Mouse (Mus musculus) ES-Bruce4 (cell line): ENCODE results near the gene Magi2. TPM values are rescaled to one million over a fixed set of nuclear protein-coding genes. Genes with fewer than 3 reads are reported as not detected.

Source experiments
- H3K27ac ChIP-seq: 2 replicates; pipeline ENCODE4 v1.5.1; 2012; ENCODE audit warnings: low read length, inconsistent platforms; ENCODE audit not compliant: insufficient read depth
- H3K27me3 ChIP-seq: 2 replicates; pipeline ENCODE4 v1.6.1; 2012; ENCODE audit warnings: mild to moderate bottlenecking, low read length, inconsistent platforms; ENCODE audit not compliant: control insufficient read depth, poor library complexity, insufficient read depth, severe bottlenecking
- H3K36me3 ChIP-seq: 2 replicates; pipeline ENCODE4 v1.6.1; 2012; ENCODE audit warnings: inconsistent platforms, mild to moderate bottlenecking, low read length, moderate library complexity; ENCODE audit not compliant: control insufficient read depth, poor library complexity, insufficient read depth, severe bottlenecking
- H3K4me1 ChIP-seq: one replicate; pipeline ENCODE4 v1.8.1; 2011; ENCODE audit warnings: low read length; ENCODE audit not compliant: control insufficient read depth, insufficient read depth
- H3K4me3 ChIP-seq: 2 replicates; pipeline ENCODE4 v1.5.1; 2011; ENCODE audit warnings: low read depth, mild to moderate bottlenecking, low read length
- H3K9ac ChIP-seq: 2 replicates; pipeline ENCODE4 v1.6.1; 2012; ENCODE audit warnings: low read depth, mild to moderate bottlenecking, inconsistent platforms; ENCODE audit not compliant: poor library complexity, severe bottlenecking
- H3K9me3 ChIP-seq: replicated peaks from 2 replicates; pipeline ENCODE4 v1.6.1; 2012; ENCODE audit warnings: mild to moderate bottlenecking, low read length, inconsistent platforms; ENCODE audit not compliant: control insufficient read depth, poor library complexity, insufficient read depth, severe bottlenecking
- CTCF ChIP-seq: IDR thresholded peaks from one replicate; pipeline ENCODE4 v1.8.1; 2011; ENCODE audit warnings: low read depth, low read length
- EP300 ChIP-seq: IDR thresholded peaks from 2 replicates; pipeline ENCODE4 v1.6.1; 2011; ENCODE audit warnings: low read depth, low read length; ENCODE audit not compliant: insufficient read depth
- POLR2A ChIP-seq: IDR thresholded peaks from one replicate; pipeline ENCODE4 v1.8.1; 2011; ENCODE audit warnings: low read length; ENCODE audit not compliant: insufficient read depth
- polyA plus RNA-seq: library from polyadenylated mRNA; stranded (reverse); fragments of >200 nt; gene quantifications from 2 replicates; pipeline ENCODE4 v1.2.4, GENCODE M21; 2011; ENCODE audit warnings: low read depth; ENCODE audit not compliant: missing spikeins, insufficient read depth, insufficient read length

Gene Magi2
- 1.1 and 1.8 TPM in 2 replicates for polyA plus RNA-seq

DNA sequence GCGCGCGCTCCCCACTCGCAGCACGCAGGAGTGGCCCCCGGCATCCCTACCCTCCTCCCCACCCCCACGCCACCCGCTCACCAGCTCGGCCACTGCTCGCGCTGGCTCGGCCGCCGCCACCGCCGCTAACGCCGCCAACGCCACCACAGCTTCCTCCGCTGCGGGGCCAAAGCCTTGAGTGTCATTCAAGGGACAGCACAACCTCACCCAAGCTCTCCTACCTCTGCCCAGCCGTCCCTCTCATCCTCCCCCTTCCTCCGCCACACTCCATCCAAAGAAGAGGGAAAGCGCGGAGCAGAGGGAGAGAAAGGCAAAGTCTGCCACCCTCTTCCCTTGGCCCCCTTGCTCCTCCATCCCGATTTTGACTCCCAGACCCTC, at the start of gene Magi2:
TSS of gene Magi2 (plus strand) at position 171 of the 378 bp plus-strand sequence.
- H3K27ac ChIP-seq = no peak within 1 kb of the TSS
- TF ChIP-seq CTCF (no peak), POLR2A (no peak), EP300 (no peak)

DNA sequence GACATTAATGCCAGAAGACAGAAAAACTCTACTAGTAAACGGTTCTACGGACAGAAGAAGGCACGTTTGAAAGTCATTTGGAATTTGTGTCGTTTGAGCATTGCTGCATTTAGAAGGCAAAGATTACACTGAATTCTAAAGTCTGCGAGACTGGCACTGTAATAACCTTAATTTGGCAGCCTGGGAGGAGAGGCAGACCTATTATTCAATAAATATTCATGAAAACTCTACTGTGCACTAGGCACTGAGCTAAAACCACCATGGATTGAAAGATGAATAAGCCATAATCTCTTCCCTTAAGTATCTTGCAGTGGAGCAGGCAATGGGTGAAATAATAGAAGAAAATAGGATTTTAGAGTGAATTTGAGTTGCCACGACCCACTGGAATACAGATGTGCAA, 48.2 kb upstream of the Magi2 start:
- Histone ChIP-seq H3K27me3 (no peaks in the 10 kb centered on the region), H3K27ac (no peak overlapping the region), H3K4me1 (no peaks in the 10 kb centered on the region), H3K4me3 (no peak overlapping the region), H3K36me3 (no peaks in the 10 kb centered on the region), H3K9ac (no peak overlapping the region), H3K9me3 (no peaks in the 10 kb centered on the region)
- no peak for TF ChIP-seq CTCF
- TF ChIP-seq EP300 = no peak
- no peak for TF ChIP-seq POLR2A

More for the DNA sequence above, at the start of gene Magi2:
- peak within 1 kb of the TSS; percentile 76 for H3K9ac ChIP-seq
- H3K9me3 ChIP-seq = no peaks in the 10 kb centered on the region
- H3K4me3 ChIP-seq = peak within 1 kb of the TSS; percentile 84
- H3K27me3 ChIP-seq = peaks cover 1% of the 10 kb centered on the region
- no peaks in the 10 kb centered on the region for H3K4me1 ChIP-seq
- H3K36me3 ChIP-seq = no peaks in the 10 kb centered on the region

DNA sequence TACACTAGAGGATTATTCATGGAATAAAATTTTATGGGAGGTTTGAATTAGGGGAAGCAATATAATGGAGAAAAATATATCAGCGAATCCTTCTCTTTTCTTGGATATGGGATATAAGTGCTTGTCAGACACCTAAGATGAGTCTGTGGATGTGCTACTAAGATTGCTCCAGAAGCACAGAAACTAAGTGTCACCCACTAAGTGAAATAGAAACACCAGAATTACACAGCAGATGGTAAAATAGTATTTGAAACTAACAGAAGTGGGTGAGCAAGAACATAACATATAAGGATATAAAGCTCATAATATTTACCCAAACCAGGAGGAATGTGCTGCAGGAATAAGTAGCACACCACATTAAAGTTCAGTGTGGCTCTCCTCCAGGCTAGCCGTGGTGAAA, 40.7 kb upstream of the Magi2 start:
- H3K4me1 ChIP-seq = no peaks in the 10 kb centered on the region
- no peak overlapping the region for H3K4me3 ChIP-seq
- no peaks in the 10 kb centered on the region for H3K27me3 ChIP-seq
- H3K27ac ChIP-seq = no peak overlapping the region
- H3K36me3 ChIP-seq = no peaks in the 10 kb centered on the region
- TF ChIP-seq POLR2A = no peak
- TF ChIP-seq EP300 = no peak
- TF ChIP-seq CTCF = no peak
- H3K9me3 ChIP-seq = no peaks in the 10 kb centered on the region
- no peak overlapping the region for H3K9ac ChIP-seq

DNA sequence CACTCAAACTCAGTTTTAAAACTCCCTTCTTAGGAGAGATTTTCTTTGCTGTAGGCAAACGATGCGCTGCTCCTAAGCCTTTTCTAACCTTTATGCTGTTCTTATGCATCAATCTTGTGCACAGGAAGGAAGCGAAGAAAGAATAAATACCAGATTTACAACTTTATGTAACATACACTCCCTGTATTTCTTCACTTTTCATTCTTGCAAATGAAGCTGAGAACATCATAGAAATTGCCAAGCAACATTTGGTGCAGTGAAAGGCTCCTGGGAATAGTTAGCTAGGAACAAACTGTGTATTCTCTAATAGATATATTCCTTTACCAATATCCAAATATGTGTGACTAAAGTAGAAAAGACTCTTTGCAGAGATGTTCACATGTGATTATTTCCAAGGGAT, 15.2 kb upstream of the Magi2 start:
- TF ChIP-seq POLR2A (no peak), CTCF (no peak), EP300 (no peak)
- Histone ChIP-seq H3K4me3 (no peak overlapping the region), H3K36me3 (no peaks in the 10 kb centered on the region)

DNA sequence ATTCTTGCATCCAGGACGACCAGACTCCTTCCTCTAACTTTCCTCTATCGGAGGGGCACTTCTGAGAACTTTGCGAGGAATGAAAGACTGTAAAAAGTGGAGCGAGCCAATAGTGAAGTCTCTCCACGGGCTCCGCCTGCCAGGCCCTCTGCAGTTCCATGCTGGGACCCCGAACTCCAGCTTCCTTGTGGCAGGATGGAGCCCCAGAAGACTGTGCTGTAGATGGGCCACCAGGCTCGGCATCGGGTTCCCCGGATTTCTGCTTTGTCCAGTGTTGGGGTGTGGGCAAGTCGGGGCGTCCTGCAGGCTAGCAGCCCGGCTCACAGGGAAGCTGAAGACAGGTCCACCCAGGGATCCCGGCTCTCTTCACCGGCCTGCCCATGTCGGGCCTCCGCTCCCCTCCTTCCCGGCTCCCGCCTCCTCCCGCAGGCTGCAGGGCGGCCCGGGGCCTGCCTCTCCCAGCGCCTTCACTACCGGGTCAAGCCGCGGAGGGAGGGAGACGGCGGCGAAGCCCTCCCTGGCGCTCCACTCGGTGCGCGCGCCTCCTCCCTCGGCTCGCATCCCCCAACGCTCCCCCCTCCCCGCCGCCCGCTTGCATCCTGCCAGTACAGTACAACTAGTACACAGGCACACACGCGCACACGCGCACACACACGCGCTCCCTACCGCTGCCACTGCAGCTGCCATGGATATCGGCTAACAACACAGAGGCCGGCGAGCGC, 531 bp upstream of the Magi2 start:
- Histone ChIP-seq H3K4me3 (peak overlapping the region; percentile 84), H3K4me1 (no peaks in the 10 kb centered on the region), H3K9ac (peak overlapping the region; percentile 76), H3K27me3 (peaks cover 1% of the 10 kb centered on the region), H3K9me3 (no peaks in the 10 kb centered on the region), H3K27ac (no peak overlapping the region), H3K36me3 (no peaks in the 10 kb centered on the region)
- TF ChIP-seq CTCF = no peak
- no peak for TF ChIP-seq POLR2A
- no peak for TF ChIP-seq EP300

More for the DNA sequence above, 15.2 kb upstream of the Magi2 start:
- Histone ChIP-seq H3K27me3 (no peaks in the 10 kb centered on the region), H3K9ac (no peak overlapping the region), H3K9me3 (no peaks in the 10 kb centered on the region), H3K27ac (no peak overlapping the region), H3K4me1 (no peaks in the 10 kb centered on the region)

DNA sequence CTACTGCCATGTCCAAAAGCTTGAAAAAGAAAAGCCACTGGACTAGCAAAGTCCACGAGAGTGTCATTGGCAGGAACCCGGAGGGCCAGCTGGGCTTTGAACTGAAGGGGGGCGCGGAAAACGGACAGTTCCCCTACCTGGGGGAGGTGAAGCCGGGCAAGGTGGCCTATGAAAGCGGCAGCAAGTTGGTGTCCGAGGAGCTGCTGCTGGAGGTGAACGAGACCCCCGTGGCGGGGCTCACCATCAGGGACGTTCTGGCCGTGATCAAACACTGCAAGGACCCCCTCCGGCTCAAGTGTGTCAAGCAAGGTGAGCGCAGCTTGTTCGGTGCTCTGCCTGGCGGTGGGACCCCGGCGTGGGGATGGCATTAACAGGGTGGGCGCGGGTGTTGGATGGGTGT, 445 bp downstream of the Magi2 start:
- Histone ChIP-seq H3K4me1 (no peaks in the 10 kb centered on the region), H3K27ac (no peak overlapping the region)

More for the DNA sequence above, 445 bp downstream of the Magi2 start:
- no peaks in the 10 kb centered on the region for H3K36me3 ChIP-seq
- H3K9me3 ChIP-seq = no peaks in the 10 kb centered on the region
- no peak for TF ChIP-seq POLR2A
- TF ChIP-seq CTCF = no peak
- no peak for TF ChIP-seq EP300
- H3K4me3 ChIP-seq = peak overlapping the region; percentile 84
- peaks cover 1% of the 10 kb centered on the region for H3K27me3 ChIP-seq
- peak overlapping the region; percentile 76 for H3K9ac ChIP-seq
